Mouse (Mus musculus): ENCODE data around the gene Aldh6a1.

GRCm38 (mm10) chr12:84451801-84452200 is 997 bp upstream of the Aldh6a1 start:
- TF ChIP-seq POLR2A (IDR thresholded peaks at IDR 0.05; ENCODE audit: low read depth, low read length) (no peak), CTCF (IDR thresholded peaks at IDR 0.05; ENCODE audit: extremely low read depth, insufficient read depth, insufficient read length, insufficient replicate concordance) (no peak)

All from spleen, adult 2 months (tissue).